Mouse (Mus musculus) layer of hippocampus, adult 6 months (tissue): ENCODE data around the gene Taf3. TPM values are rescaled to one million over a fixed set of nuclear protein-coding genes. Genes with fewer than 3 reads are reported as not detected.

Experiments used
- long read RNA-seq, 2 experiments: library from polyadenylated mRNA; unstranded; transcript quantifications; one replicate each; pipeline ENCODE4 v2.0.0; 2019 to 2020
- polyA plus RNA-seq: library from polyadenylated mRNA; unstranded; fragments of <200 nt; fragmentation: Nextera tagmentation; gene quantifications from 2 replicates; pipeline ENCODE4 v1.2.3, GENCODE M21; 2021

The Taf3 gene
- 7.0 and 7.3 TPM in 2 replicates for polyA plus RNA-seq
- long read RNA-seq, experiment 1, full-length matches to known transcripts: 1 of 29 reads
- long read RNA-seq, experiment 1, partial matches to known transcripts: 22 of 29 reads
- long read RNA-seq, experiment 1, other reads (novel, unspliced or antisense): 6 of 29 reads
- long read RNA-seq, experiment 2, full-length matches to known transcripts: 16 of 98 reads
- long read RNA-seq, experiment 2, partial matches to known transcripts: 73 of 98 reads
- long read RNA-seq, experiment 2, other reads (novel, unspliced or antisense): 9 of 98 reads

DNA sequence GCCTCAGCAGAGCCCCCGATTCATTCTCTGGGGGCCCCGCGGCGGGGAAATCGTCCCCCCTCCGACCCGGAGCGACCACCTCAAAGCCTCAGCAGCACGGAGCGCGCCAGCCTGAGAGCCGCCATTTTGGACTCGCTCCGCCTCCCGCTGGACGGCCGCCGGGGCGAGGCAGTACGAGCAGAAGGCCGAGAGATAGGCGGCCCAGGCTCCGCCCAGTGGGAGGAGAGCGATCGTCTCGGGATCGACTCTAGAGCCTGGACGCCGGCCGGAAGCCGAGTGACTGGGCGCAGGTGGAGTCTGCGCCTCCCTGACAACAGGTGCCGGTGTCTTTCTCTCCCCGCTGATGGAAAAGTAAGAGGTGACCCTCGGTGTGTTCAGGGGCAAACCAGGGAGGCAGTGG is at the start of gene Taf3:
Gene Taf3 (minus strand): TSS at position 136 of the 400 bp plus-strand sequence.

DNA sequence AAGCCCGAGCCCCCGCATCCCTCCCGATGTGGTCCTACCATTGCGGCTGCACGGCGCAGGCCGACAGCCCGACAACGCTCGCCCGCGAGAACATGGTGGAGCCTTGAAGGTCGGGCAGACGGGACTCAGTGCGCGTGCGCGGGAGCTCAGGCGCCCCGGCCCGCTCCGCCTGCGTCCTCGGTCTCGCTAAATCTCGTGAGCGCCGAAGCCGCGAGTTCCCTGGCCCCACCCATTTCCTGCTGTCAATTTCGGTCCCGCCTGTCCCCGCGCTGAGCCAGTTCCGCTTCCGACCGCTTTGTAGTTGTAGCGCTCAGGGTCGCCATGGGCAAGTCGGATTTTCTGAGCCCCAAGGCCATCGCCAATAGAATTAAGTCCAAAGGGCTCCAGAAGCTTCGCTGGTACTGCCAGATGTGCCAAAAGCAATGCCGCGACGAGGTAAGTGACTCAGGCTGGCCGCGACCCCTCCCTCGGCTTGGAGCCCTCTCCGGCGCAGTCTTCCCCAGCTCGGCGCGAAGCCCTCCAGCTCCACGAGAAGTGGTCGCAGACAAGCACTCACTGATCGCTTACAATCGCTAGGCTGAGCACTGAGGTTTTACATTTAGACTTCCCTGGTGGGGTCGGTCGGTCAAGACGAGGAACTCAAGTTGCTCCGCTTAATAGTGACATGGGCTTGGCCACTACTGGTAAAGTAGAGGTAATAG is 32.1 kb upstream of the Taf3 start, which contains the start of the genes Atp5c1 and Kin:
Gene Atp5c1 (minus strand): TSS at position 201 of the 701 bp plus-strand sequence.
Gene Kin (plus strand): TSS at position 284 of the 701 bp plus-strand sequence.

DNA sequence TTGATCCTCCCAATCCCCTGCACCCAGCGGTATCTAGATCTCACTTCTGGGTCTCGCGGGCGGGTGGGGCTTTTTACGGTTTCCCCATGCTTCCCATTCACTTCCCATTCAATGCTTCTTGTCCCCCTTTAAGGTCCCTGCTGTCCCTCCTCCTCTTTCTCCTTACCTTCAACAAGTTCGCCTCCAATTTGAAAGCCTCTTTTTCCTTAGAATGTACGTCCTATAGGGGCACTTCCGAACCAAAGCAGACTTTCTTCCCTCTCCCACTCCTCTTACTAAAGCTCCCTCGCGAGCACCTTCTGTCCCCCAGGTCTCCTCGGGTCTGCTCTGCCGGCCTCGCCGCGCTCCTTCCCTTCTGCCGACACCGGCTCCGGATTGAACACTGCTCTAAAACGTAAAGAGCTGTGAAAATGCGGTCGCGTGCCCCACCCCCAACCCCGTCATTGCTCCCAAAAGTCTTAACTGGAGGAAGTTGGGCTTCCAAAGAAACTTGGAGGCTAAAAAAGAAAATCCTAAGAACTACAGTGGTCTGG is 158.7 kb downstream of the Taf3 start, which contains the start of gene Gata3:
Gene Gata3 (minus strand): TSS at position 384 of the 533 bp plus-strand sequence.

DNA sequence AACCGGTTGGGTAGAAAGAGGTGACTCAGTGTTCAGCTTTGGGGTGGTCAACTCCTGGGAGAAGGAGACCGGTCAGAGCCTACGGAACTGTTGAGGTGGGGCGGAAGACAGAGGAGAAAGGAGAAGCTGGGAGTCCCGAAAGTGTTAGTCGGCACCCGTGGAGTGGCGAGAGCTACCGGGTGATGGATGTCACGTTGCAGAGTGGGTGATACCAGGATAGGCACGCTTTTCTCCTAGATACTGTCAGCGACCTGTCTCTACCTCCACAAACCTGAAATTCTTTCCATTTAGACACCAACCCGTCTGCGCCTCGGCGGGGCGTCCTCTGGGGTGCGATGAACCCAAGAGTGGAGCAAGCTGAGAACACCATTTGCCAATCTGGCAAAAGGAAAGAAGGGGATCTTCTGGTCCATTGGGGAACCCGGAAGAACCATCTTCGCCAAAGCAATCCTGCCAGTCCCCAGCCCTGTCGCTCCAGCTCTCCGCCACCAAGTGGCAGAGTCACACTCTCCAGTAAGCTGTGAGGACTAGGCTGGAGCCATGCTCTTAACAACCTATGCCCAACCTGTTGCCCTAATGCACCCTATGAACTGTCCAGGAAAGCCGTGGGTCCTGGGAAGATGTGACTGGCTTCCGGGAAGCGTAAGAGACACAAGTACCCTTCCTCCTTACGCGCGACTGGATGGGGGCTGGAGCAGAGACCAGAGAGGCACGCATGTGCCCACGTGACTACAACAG is 159.3 kb downstream of the Taf3 start, which contains the start of gene 9230102O04Rik:
Gene 9230102O04Rik (minus strand): TSS at position 628 of the 738 bp plus-strand sequence.

DNA sequence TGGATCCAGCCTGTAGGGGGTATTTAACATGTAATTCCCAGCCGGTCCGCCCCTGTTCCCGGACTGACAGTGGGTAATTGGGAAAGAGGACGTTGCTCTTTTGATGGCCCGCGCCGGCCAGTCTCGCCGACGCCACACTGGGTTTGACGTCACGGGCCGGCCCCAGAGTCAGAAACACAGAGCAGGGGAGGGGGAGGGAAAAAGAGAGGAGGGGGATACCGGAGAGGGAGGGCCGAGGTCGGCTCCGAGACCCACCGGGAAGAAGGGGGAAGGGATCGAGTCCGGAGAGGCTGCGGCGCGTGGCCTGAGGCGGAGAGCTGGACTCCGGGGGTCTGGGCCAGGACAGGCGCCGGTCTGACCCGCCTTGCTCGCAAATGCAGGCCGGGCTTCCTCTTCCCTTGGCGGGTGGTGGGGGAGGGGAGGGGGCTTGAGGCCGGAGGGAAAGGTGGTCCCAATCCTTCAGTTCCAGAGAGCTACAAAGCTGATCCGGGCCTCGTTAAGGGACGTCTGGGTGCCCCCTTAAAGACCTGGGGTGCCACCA is 167.3 kb downstream of the Taf3 start, which contains the start of gene 4930412O13Rik:
Gene 4930412O13Rik (plus strand): TSS at position 202 of the 541 bp plus-strand sequence.

Other genes starting within 250 kb of the Taf3 start
- not detected in 2 replicates for gene 4930412O13Rik, start 167.3 kb downstream of the Taf3 start, polyA plus RNA-seq
- not detected in 2 replicates for gene 9230102O04Rik, start 159.1 kb downstream of the Taf3 start, polyA plus RNA-seq
- 0.20 TPM in 1 of 2 replicates, not detected in the other for gene Gata3, start 158.6 kb downstream of the Taf3 start, polyA plus RNA-seq
- gene Atp5c1, start 31.9 kb upstream of the Taf3 start, polyA plus RNA-seq: 794 and 797 TPM in 2 replicates
- 12.6 and 12.9 TPM in 2 replicates for gene Kin, start 32.0 kb upstream of the Taf3 start, polyA plus RNA-seq
- gene Itih2, start 82.8 kb upstream of the Taf3 start, polyA plus RNA-seq: 0.40 and 0.87 TPM in 2 replicates
- gene Itih5, start 105.0 kb upstream of the Taf3 start, polyA plus RNA-seq: 8.2 and 9.1 TPM in 2 replicates